Mouse (Mus musculus) subcutaneous adipose tissue, adult 2 months (tissue): Measurements from ENCODE around the gene Nifk. TPM values are rescaled to one million over a fixed set of nuclear protein-coding genes. Genes with fewer than 3 reads are reported as not detected.

Source experiments
- polyA plus RNA-seq: library from polyadenylated mRNA; depleted of rRNA; stranded (reverse); fragments of >200 nt; gene quantifications from 2 replicates; pipeline ENCODE4 v1.2.3, GENCODE M21; 2012; ENCODE audit warnings: low replicate concordance; rRNA removed

The Nifk gene
- polyA plus RNA-seq: 8.7 and 13.5 TPM in 2 replicates

GRCm38 (mm10) chr1:118321661-118322201, at the start of gene Nifk:
Gene Nifk, plus strand, starts transcription at chr1:118321839.

GRCm38 (mm10) chr1:118311622-118312326, 9.9 kb upstream of the Nifk start, which contains the start of gene Tsn:
Gene Tsn, minus strand, starts transcription at chr1:118311739.

Other genes with a start within 250 kb of the Nifk start
- not detected in 2 replicates for gene Gm29106, start 145.3 kb upstream of the Nifk start, polyA plus RNA-seq
- gene Tsn, start 10.1 kb upstream of the Nifk start, polyA plus RNA-seq: 40.2 and 55.1 TPM in 2 replicates
- 16.2 and 28.2 TPM in 2 replicates for gene Clasp1, start 67.2 kb downstream of the Nifk start, polyA plus RNA-seq